Mouse (Mus musculus) MEL (cell line): ENCODE results near the gene Dus2. TPM values are rescaled to one million over a fixed set of nuclear protein-coding genes. Genes with fewer than 3 reads are reported as not detected.

ENCODE experiments used
- DNase-seq: peaks from one replicate; pipeline ENCODE4 v3.0.0; 2011; ENCODE audit warnings: low read depth, low spot score
- H3K27ac ChIP-seq: 2 replicates; pipeline ENCODE4 v1.5.1; 2012; ENCODE audit warnings: low read depth, mild to moderate bottlenecking, control low read depth, low read length, moderate library complexity; ENCODE audit not compliant: control insufficient read depth
- H3K27me3 ChIP-seq, 2 experiments: fragments of 150-350 bp in 1 of 2; sonication (generic) in 1 of 2; 2 replicates each; pipeline ENCODE4 v1.6.1; 2012; ENCODE audit warnings: low read length in 2 of 2, mild to moderate bottlenecking in 2 of 2, improper control_type of control experiment in 1 of 2, moderate library complexity in 1 of 2; ENCODE audit not compliant: insufficient read depth in 2 of 2, control insufficient read depth in 1 of 2
- H3K36me3 ChIP-seq, 2 experiments: 2 replicates each; pipeline ENCODE4 v1.6.1; 2012 to 2014; ENCODE audit warnings: low read length in 2 of 2, improper control_type of control experiment in 1 of 2, inconsistent platforms in 1 of 2, mild to moderate bottlenecking in 1 of 2; ENCODE audit not compliant: insufficient read depth in 2 of 2, control insufficient read depth in 1 of 2
- H3K4me1 ChIP-seq, 2 experiments: fragments of 150-350 bp in 1 of 2; sonication (generic) in 1 of 2; 2 replicates each; pipeline ENCODE4 v1.6.1; 2012; ENCODE audit warnings: low read length in 2 of 2, improper control_type of control experiment in 1 of 2, mild to moderate bottlenecking in 1 of 2; ENCODE audit not compliant: insufficient read depth in 2 of 2, control insufficient read depth in 1 of 2
- H3K4me3 ChIP-seq, 2 experiments: fragments of 150-350 bp in 1 of 2; sonication (generic) in 1 of 2; 2 replicates each; pipeline ENCODE4 v1.5.1; 2012; ENCODE audit warnings: low read depth in 2 of 2, low read length in 2 of 2, mild to moderate bottlenecking in 2 of 2, moderate library complexity in 2 of 2, control low read depth in 1 of 2, improper control_type of control experiment in 1 of 2; ENCODE audit not compliant: control insufficient read depth in 1 of 2, insufficient read depth in 1 of 2
- H3K79me2 ChIP-seq: 2 replicates; pipeline ENCODE4 v1.6.1; 2012; ENCODE audit warnings: mild to moderate bottlenecking, low read length, moderate library complexity; ENCODE audit not compliant: control insufficient read depth, poor library complexity, insufficient read depth
- H3K9ac ChIP-seq: 2 replicates; pipeline ENCODE4 v1.6.1; 2012; ENCODE audit warnings: low read depth, mild to moderate bottlenecking, control low read depth, low read length, moderate library complexity; ENCODE audit not compliant: control insufficient read depth, poor library complexity, severe bottlenecking
- H3K9me3 ChIP-seq: fragments of 150-350 bp; sonication (generic); replicated peaks from 2 replicates; pipeline ENCODE4 v1.6.1; 2012; ENCODE audit warnings: mild to moderate bottlenecking, low read length, improper control_type of control experiment, moderate library complexity; ENCODE audit not compliant: insufficient read depth
- CHD1 ChIP-seq: IDR thresholded peaks from 2 replicates; pipeline ENCODE4 v1.6.1; 2012; ENCODE audit warnings: low read depth, mild to moderate bottlenecking, inconsistent platforms, low read length, improper control_type of control experiment
- CHD2 ChIP-seq: IDR thresholded peaks from 2 replicates; pipeline ENCODE4 v1.6.1; 2011; ENCODE audit warnings: low read length, improper control_type of control experiment
- CTCF ChIP-seq, 3 experiments: IDR thresholded peaks in 2 of 3; conservative IDR thresholded peaks in 1 of 3; 2 replicates each; pipeline ENCODE4 v1.5.1; 2011 to 2012; ENCODE audit warnings: low read length in 3 of 3, low read depth in 2 of 3, mild to moderate bottlenecking in 2 of 3, improper control_type of control experiment in 1 of 3, inconsistent platforms in 1 of 3, mixed read lengths in 1 of 3, moderate library complexity in 1 of 3; ENCODE audit not compliant: control insufficient read depth in 1 of 3, insufficient read depth in 1 of 3, poor library complexity in 1 of 3, severe bottlenecking in 1 of 3
- E2F4 ChIP-seq: IDR thresholded peaks from 2 replicates; pipeline ENCODE4 v1.6.1; 2011; ENCODE audit warnings: low read depth, low read length, improper control_type of control experiment, borderline replicate concordance
- ELF1 ChIP-seq: IDR thresholded peaks from 2 replicates; pipeline ENCODE4 v1.6.1; 2014; ENCODE audit warnings: low read depth, mild to moderate bottlenecking, inconsistent platforms, low read length, improper control_type of control experiment, moderate library complexity
- EP300 ChIP-seq, 2 experiments: IDR thresholded peaks; 2 replicates each; pipeline ENCODE4 v1.6.1; 2011; ENCODE audit warnings: improper control_type of control experiment in 2 of 2, low read length in 2 of 2, low read depth in 1 of 2, mild to moderate bottlenecking in 1 of 2
- ETS1 ChIP-seq: IDR thresholded peaks from 2 replicates; pipeline ENCODE4 v1.6.1; 2012; ENCODE audit warnings: low read depth, mild to moderate bottlenecking, inconsistent platforms, low read length, improper control_type of control experiment, moderate library complexity
- GABPA ChIP-seq: IDR thresholded peaks from 2 replicates; pipeline ENCODE4 v1.6.1; 2012; ENCODE audit warnings: low read depth, mild to moderate bottlenecking, inconsistent platforms, low read length, improper control_type of control experiment, moderate library complexity
- HCFC1 ChIP-seq: IDR thresholded peaks from 2 replicates; pipeline ENCODE4 v1.6.1; 2012; ENCODE audit warnings: low read depth, mild to moderate bottlenecking, inconsistent platforms, low read length, improper control_type of control experiment, moderate library complexity
- JUND ChIP-seq: IDR thresholded peaks from 2 replicates; pipeline ENCODE4 v1.6.1; 2011; ENCODE audit warnings: low read depth, mild to moderate bottlenecking, improper control_type of control experiment, low read length
- KAT2A ChIP-seq: conservative IDR thresholded peaks from 2 replicates; pipeline ENCODE4 v1.6.1; 2012; ENCODE audit warnings: low read depth, low read length, improper control_type of control experiment, inconsistent platforms
- MAFK ChIP-seq: IDR thresholded peaks from 2 replicates; pipeline ENCODE4 v1.6.1; 2011; ENCODE audit warnings: low read depth, mild to moderate bottlenecking, low read length, improper control_type of control experiment, borderline replicate concordance
- MAX ChIP-seq: IDR thresholded peaks from 2 replicates; pipeline ENCODE4 v1.6.1; 2011; ENCODE audit warnings: low read length, improper control_type of control experiment
- MAZ ChIP-seq: IDR thresholded peaks from 2 replicates; pipeline ENCODE4 v1.6.1; 2012; ENCODE audit warnings: low read depth, mild to moderate bottlenecking, inconsistent platforms, low read length, improper control_type of control experiment
- MEF2A ChIP-seq: IDR thresholded peaks from 2 replicates; pipeline ENCODE4 v1.6.1; 2014; ENCODE audit warnings: low read depth, mild to moderate bottlenecking, inconsistent platforms, low read length, improper control_type of control experiment; ENCODE audit not compliant: poor library complexity, insufficient replicate concordance, severe bottlenecking; ENCODE audit errors: extremely low read depth
- MXI1 ChIP-seq: IDR thresholded peaks from 2 replicates; pipeline ENCODE4 v1.6.1; 2011; ENCODE audit warnings: mild to moderate bottlenecking, low read depth, low read length, improper control_type of control experiment
- MYB ChIP-seq: IDR thresholded peaks from 2 replicates; pipeline ENCODE4 v1.6.1; 2011; ENCODE audit warnings: mild to moderate bottlenecking, low read depth, low read length, improper control_type of control experiment
- MYC ChIP-seq: IDR thresholded peaks from 2 replicates; pipeline ENCODE4 v1.6.1; 2011; ENCODE audit warnings: low read depth, mild to moderate bottlenecking, low read length, improper control_type of control experiment, moderate library complexity
- NELFE ChIP-seq: IDR thresholded peaks from 2 replicates; pipeline ENCODE4 v1.6.1; 2011; ENCODE audit warnings: low read depth, low read length, improper control_type of control experiment
- NRF1 ChIP-seq: IDR thresholded peaks from 2 replicates; pipeline ENCODE4 v1.6.1; 2014; ENCODE audit warnings: low read depth, mild to moderate bottlenecking, inconsistent platforms, low read length, improper control_type of control experiment, moderate library complexity; ENCODE audit not compliant: poor library complexity, insufficient read depth, severe bottlenecking
- POLR2A ChIP-seq, 2 experiments: IDR thresholded peaks; 2 replicates each; pipeline ENCODE4 v1.6.1; 2011 to 2012; ENCODE audit warnings: low read length in 2 of 2, mild to moderate bottlenecking in 2 of 2, control low read depth in 1 of 2, improper control_type of control experiment in 1 of 2, low read depth in 1 of 2, moderate library complexity in 1 of 2; ENCODE audit not compliant: control insufficient read depth in 1 of 2, insufficient read depth in 1 of 2, poor library complexity in 1 of 2
- POLR2AphosphoS2 ChIP-seq: IDR thresholded peaks from 2 replicates; pipeline ENCODE4 v1.6.1; 2011; ENCODE audit warnings: low read length, improper control_type of control experiment
- POLR2AphosphoS5 ChIP-seq: IDR thresholded peaks from 2 replicates; pipeline ENCODE4 v1.6.1; 2012; ENCODE audit warnings: low read depth, borderline replicate concordance, mild to moderate bottlenecking, inconsistent platforms, low read length, moderate library complexity, mixed read lengths
- RAD21 ChIP-seq: IDR thresholded peaks from 2 replicates; pipeline ENCODE4 v1.6.1; 2011; ENCODE audit warnings: mild to moderate bottlenecking, low read depth, low read length, improper control_type of control experiment
- RCOR1 ChIP-seq: IDR thresholded peaks from 2 replicates; pipeline ENCODE4 v1.6.1; 2012; ENCODE audit warnings: low read depth, mild to moderate bottlenecking, inconsistent platforms, low read length, improper control_type of control experiment
- SIN3A ChIP-seq: IDR thresholded peaks from 2 replicates; pipeline ENCODE4 v1.6.1; 2012; ENCODE audit warnings: low read length, improper control_type of control experiment, inconsistent platforms
- SMC3 ChIP-seq: IDR thresholded peaks from 2 replicates; pipeline ENCODE4 v1.6.1; 2011; ENCODE audit warnings: low read depth, low read length, improper control_type of control experiment
- TAL1 ChIP-seq: IDR thresholded peaks from 2 replicates; pipeline ENCODE4 v1.6.1; 2012; ENCODE audit warnings: mild to moderate bottlenecking, inconsistent platforms, low read length, moderate library complexity, mixed read lengths
- TBP ChIP-seq: IDR thresholded peaks from 2 replicates; pipeline ENCODE4 v1.8.0; 2011; ENCODE audit warnings: low read depth, low read length, improper control_type of control experiment
- TCF12 ChIP-seq: IDR thresholded peaks from 2 replicates; pipeline ENCODE4 v1.6.1; 2014; ENCODE audit warnings: low read depth, mild to moderate bottlenecking, inconsistent platforms, low read length, improper control_type of control experiment, moderate library complexity
- UBTF ChIP-seq: IDR thresholded peaks from 2 replicates; pipeline ENCODE4 v1.6.1; 2012; ENCODE audit warnings: low read depth, mild to moderate bottlenecking, inconsistent platforms, low read length, improper control_type of control experiment, moderate library complexity, borderline replicate concordance; ENCODE audit not compliant: insufficient read depth
- USF1 ChIP-seq: IDR thresholded peaks from 2 replicates; pipeline ENCODE4 v1.6.1; 2014; ENCODE audit warnings: low read depth, mild to moderate bottlenecking, inconsistent platforms, low read length, improper control_type of control experiment, moderate library complexity
- USF2 ChIP-seq, 2 experiments: IDR thresholded peaks; 2 replicates each; pipeline ENCODE4 v1.6.1; 2011 to 2012; ENCODE audit warnings: improper control_type of control experiment in 2 of 2, low read length in 2 of 2, borderline replicate concordance in 1 of 2, inconsistent platforms in 1 of 2, low read depth in 1 of 2, mild to moderate bottlenecking in 1 of 2; ENCODE audit not compliant: insufficient read depth in 1 of 2
- ZC3H11A ChIP-seq: IDR thresholded peaks from 2 replicates; pipeline ENCODE4 v1.6.1; 2012; ENCODE audit warnings: low read depth, mild to moderate bottlenecking, inconsistent platforms, low read length, improper control_type of control experiment
- ZKSCAN1 ChIP-seq: IDR thresholded peaks from 2 replicates; pipeline ENCODE4 v1.6.1; 2012; ENCODE audit warnings: low read depth, mild to moderate bottlenecking, inconsistent platforms, low read length, improper control_type of control experiment, moderate library complexity
- ZMIZ1 ChIP-seq: IDR thresholded peaks from 2 replicates; pipeline ENCODE4 v1.6.1; 2012; ENCODE audit warnings: low read depth, mild to moderate bottlenecking, inconsistent platforms, low read length, improper control_type of control experiment, moderate library complexity
- ZNF384 ChIP-seq: IDR thresholded peaks from 2 replicates; pipeline ENCODE4 v1.6.1; 2012; ENCODE audit warnings: low read depth, mild to moderate bottlenecking, inconsistent platforms, low read length, improper control_type of control experiment
- polyA plus RNA-seq, 2 experiments: library from polyadenylated mRNA; stranded (reverse) in 1 of 2; unstranded in 1 of 2; fragments of >175 nt in 1 of 2; fragments of >200 nt in 1 of 2; gene quantifications; 2 replicates each; pipeline versions ENCODE4 v1.2.1 to v1.2.4; 2012; ENCODE audit warnings: low replicate concordance in 2 of 2, low read depth in 1 of 2; ENCODE audit not compliant: insufficient read length in 2 of 2, insufficient read depth in 1 of 2, missing spikeins in 1 of 2
- total RNA-seq: library from RNA; depleted of rRNA; stranded (reverse); fragments of 300-350 nt; gene quantifications from 2 replicates; pipeline ENCODE4 v1.2.3, GENCODE M21; 2012; rRNA removed

Gene Dus2
- total RNA-seq (8.6 and 9.2 TPM in 2 replicates), polyA plus RNA-seq (10 to 100 TPM in 1 of 2 experiments, not detected in 1; 11.9 TPM)

DNA sequence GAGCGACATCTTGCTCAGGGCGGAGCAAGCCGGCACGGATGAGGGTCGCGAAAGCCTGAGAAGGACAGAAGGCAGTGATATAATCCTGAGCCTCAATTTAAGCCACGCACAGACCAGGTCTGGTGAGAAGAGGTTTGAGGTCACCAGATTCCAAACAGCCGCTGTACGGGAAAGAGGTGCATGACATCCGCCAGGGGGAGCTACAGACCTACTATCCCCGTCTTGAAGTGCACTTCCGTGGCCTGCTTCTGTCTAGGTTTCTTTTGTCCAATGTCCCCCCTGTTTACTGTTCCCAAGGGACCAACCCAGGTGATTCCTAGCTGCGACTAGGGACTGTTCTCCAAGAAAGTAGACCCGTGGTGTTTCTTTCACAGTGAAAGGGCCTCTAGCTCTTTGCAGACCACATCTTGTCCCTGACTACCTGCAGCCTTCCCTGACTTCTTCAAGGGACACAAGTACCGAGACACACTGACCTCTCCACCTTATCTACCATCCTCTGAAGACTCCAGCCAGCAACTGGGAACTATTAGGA is at the start of gene Dus2:
Gene Dus2, plus strand, starts transcription at position 482 of the 532 bp plus-strand sequence.
- Histone ChIP-seq H3K36me3 (no peaks in the 10 kb centered on the region), H3K4me3 (peak within 1 kb of the TSS; percentile 4 to 20; a peak in 2 of 4 replicates), H3K4me1 (no peaks in the 10 kb centered on the region; a peak in 1 of 4 replicates), H3K79me2 (no peaks in the 10 kb centered on the region), H3K9ac (peak within 1 kb of the TSS; percentile 45), H3K9me3 (no peaks in the 10 kb centered on the region), H3K27me3 (no peaks in the 10 kb centered on the region), H3K27ac (no peak within 1 kb of the TSS)
- DNase-seq = peak; percentile 92
- TF ChIP-seq ZNF384 (peak; percentile 34; the same call in 1 of the 2 replicates), MYB (no peak), USF2 (IDR thresholded peaks at IDR 0.05; ENCODE audit: borderline replicate concordance in 1 of 2, insufficient read depth in 1 of 2, low read depth in 1 of 2, low read length in 2 of 2) (no peak), USF1 (no peak), MAX (no peak), ETS1 (no peak), GABPA (no peak), UBTF (no peak), EP300 (IDR thresholded peaks at IDR 0.05; ENCODE audit: low read depth in 1 of 2, low read length in 2 of 2) (no peak), POLR2A (IDR thresholded peaks at IDR 0.05; ENCODE audit: control insufficient read depth in 1 of 2, insufficient read depth in 1 of 2, low read depth in 1 of 2, low read length in 2 of 2, poor library complexity in 1 of 2) (no peak), NRF1 (no peak), POLR2AphosphoS5 (no peak), TAL1 (no peak), MEF2A (no peak), CHD1 (no peak), CTCF (IDR thresholded peaks at IDR 0.05 in 2 of 3, conservative IDR thresholded peaks at IDR 0.05 in 1 of 3; ENCODE audit: control insufficient read depth in 1 of 3, insufficient read depth in 1 of 3, low read depth in 2 of 3, low read length in 3 of 3, poor library complexity in 1 of 3, severe bottlenecking in 1 of 3) (peak; percentile 94 to 96 (median 95)), MYC (no peak), HCFC1 (peak; percentile 56; the same call in 1 of the 2 replicates), KAT2A (no peak), JUND (no peak), RAD21 (peak; percentile 96), ZMIZ1 (no peak), ZKSCAN1 (no peak), CHD2 (no peak), POLR2AphosphoS2 (no peak), SIN3A (0 out of 2 replicates have a peak, but pooled peaks have one; percentile 29), TCF12 (no peak), ZC3H11A (peak; percentile 95), MAFK (no peak), RCOR1 (no peak), MAZ (no peak), ELF1 (peak; percentile 89), SMC3 (peak; percentile 97), E2F4 (no peak), TBP (no peak), MXI1 (0 out of 2 replicates have a peak, but pooled peaks have one; percentile 11), NELFE (peak; percentile 11; the same call in 1 of the 2 replicates)
